Mouse (Mus musculus) lung, postnatal 0 days (tissue): ENCODE data around the gene Mfsd12. TPM values are rescaled to one million over a fixed set of nuclear protein-coding genes. Genes with fewer than 3 reads are reported as not detected.

Experiments
- ATAC-seq: fragments of 200-750 bp; cut with Nextera tagmentation; 2 replicates; pipeline ENCODE4 v1.8.0; 2017; ENCODE audit warnings: moderate library complexity
- DNase-seq: peaks from one replicate; pipeline ENCODE4 v3.0.0-alpha.2; 2016; ENCODE audit warnings: low spot score
- H3K27ac ChIP-seq: fragments of 300-500 bp; sonication (generic); 2 replicates; pipeline ENCODE4 v1.5.1; 2014; ENCODE audit warnings: antibody characterized with exemption, mild to moderate bottlenecking, low read length, mixed read lengths
- H3K27me3 ChIP-seq: fragments of 300-500 bp; sonication (generic); replicated peaks from 2 replicates; pipeline ENCODE4 v1.6.1; 2014; ENCODE audit warnings: low read length, mixed read lengths; ENCODE audit not compliant: insufficient read depth
- H3K36me3 ChIP-seq: fragments of 300-500 bp; sonication (generic); 2 replicates; pipeline ENCODE4 v1.6.1; 2014; ENCODE audit warnings: low read length, mixed read lengths; ENCODE audit not compliant: insufficient read depth
- H3K4me1 ChIP-seq: fragments of 300-500 bp; sonication (generic); 2 replicates; pipeline ENCODE4 v1.6.1; 2014; ENCODE audit warnings: antibody characterized with exemption, low read depth, low read length, mixed read lengths; ENCODE audit not compliant: insufficient read depth
- H3K4me2 ChIP-seq: fragments of 300-500 bp; sonication (generic); replicated peaks from 2 replicates; pipeline ENCODE4 v1.6.1; 2014; ENCODE audit warnings: low read depth, mild to moderate bottlenecking, low read length, moderate library complexity, mixed read lengths
- H3K4me3 ChIP-seq: fragments of 300-500 bp; sonication (generic); 2 replicates; pipeline ENCODE4 v1.5.1; 2014; ENCODE audit warnings: low read depth, low read length
- H3K9ac ChIP-seq: fragments of 300-500 bp; sonication (generic); replicated peaks from 2 replicates; pipeline ENCODE4 v1.6.1; 2014; ENCODE audit warnings: low read depth, mild to moderate bottlenecking
- H3K9me3 ChIP-seq: fragments of 300-500 bp; sonication (generic); 2 replicates; pipeline ENCODE4 v1.6.1; 2016; ENCODE audit warnings: low read length, mixed read lengths
- CTCF ChIP-seq: IDR thresholded peaks from 2 replicates; pipeline ENCODE4 v1.5.1; 2016; ENCODE audit warnings: antibody characterized with exemption, mild to moderate bottlenecking
- EP300 ChIP-seq: IDR thresholded peaks from 2 replicates; pipeline ENCODE4 v1.6.1; 2016; ENCODE audit warnings: antibody characterized with exemption, mild to moderate bottlenecking, control low read depth
- WGBS: fragments of 180-500 bp; shearing (Covaris S2); extraction: QIAGEN DNeasy Blood & Tissue Kit; methylation state at CpG from one replicate; pipeline ENCODE4 v1.1.7; 2014; 5-methylcytosine and 5-hydroxymethylcytosine counted together
- polyA plus RNA-seq: library from polyadenylated mRNA; unstranded; fragments of >200 nt; fragmentation: Nextera tagmentation; extraction: Ambion mirVana; gene quantifications from 2 replicates; pipeline ENCODE4 v1.2.1, GENCODE M21; 2015

Mfsd12 gene
- polyA plus RNA-seq, 1 experiment from 2014 or later = 14.0 TPM

GRCm38 (mm10) chr10:81408424-81408729 is 51.1 kb downstream of the Mfsd12 start:
- DNase-seq = peak; percentile 7
- H3K9ac ChIP-seq = no peak overlapping the region
- H3K4me2 ChIP-seq = no peak overlapping the region
- H3K4me3 ChIP-seq = no peak overlapping the region
- H3K27me3 ChIP-seq = no peaks in the 10 kb centered on the region
- peaks cover 11% of the 10 kb centered on the region; the same call in 1 of the 2 replicates for H3K36me3 ChIP-seq
- no peak for TF ChIP-seq EP300
- H3K4me1 ChIP-seq = peaks cover 40% of the 10 kb centered on the region
- 62% methylated on average over 13 of the region's 13 CpGs for WGBS
- peak overlapping the region; percentile 57 for H3K27ac ChIP-seq
- ATAC-seq = no peak
- no peaks in the 10 kb centered on the region for H3K9me3 ChIP-seq

GRCm38 (mm10) chr10:81408871-81409291 is 51.6 kb downstream of the Mfsd12 start:
- peaks cover 10% of the 10 kb centered on the region; the same call in 1 of the 2 replicates for H3K36me3 ChIP-seq
- no peak overlapping the region for H3K4me3 ChIP-seq
- TF ChIP-seq CTCF (peak; percentile 99), EP300 (peak; percentile 96)
- H3K9ac ChIP-seq = no peak overlapping the region
- H3K4me2 ChIP-seq = peak overlapping the region; percentile 22; the same call in 1 of the 2 replicates
- WGBS = 20% methylated on average over 9 of the region's 9 CpGs
- DNase-seq (peak; percentile 92), ATAC-seq (peak; percentile 73)
- no peaks in the 10 kb centered on the region for H3K27me3 ChIP-seq
- H3K27ac ChIP-seq = peak overlapping the region; percentile 81
- peaks cover 45% of the 10 kb centered on the region for H3K4me1 ChIP-seq
- no peaks in the 10 kb centered on the region for H3K9me3 ChIP-seq

- DNase-seq = no peak
- peak overlapping the region; percentile 22; the same call in 1 of the 2 replicates for H3K4me2 ChIP-seq
- no peaks in the 10 kb centered on the region for H3K27me3 ChIP-seq
- ATAC-seq = peak; percentile 4; the same call in 1 of the 2 replicates
- no peak overlapping the region for H3K9ac ChIP-seq
- TF ChIP-seq CTCF = no peak
- no peak for TF ChIP-seq EP300
- 33% methylated on average over 7 of the region's 8 CpGs for WGBS
- H3K36me3 ChIP-seq = peaks cover 5% of the 10 kb centered on the region; the same call in 1 of the 2 replicates
- peak overlapping the region; percentile 81 for H3K27ac ChIP-seq
- peaks cover 49% of the 10 kb centered on the region for H3K4me1 ChIP-seq
- no peaks in the 10 kb centered on the region for H3K9me3 ChIP-seq
- no peak overlapping the region for H3K4me3 ChIP-seq
Observed at GRCm38 (mm10) chr10:81409330-81409729, 52.0 kb downstream of the Mfsd12 start.

GRCm38 (mm10) chr10:81410350-81410749 is 53.1 kb downstream of the Mfsd12 start:
- WGBS = 36% methylated on average over 4 of the region's 4 CpGs
- peaks cover 60% of the 10 kb centered on the region for H3K4me1 ChIP-seq
- ATAC-seq (no peak), DNase-seq (peak; percentile 20)
- H3K27me3 ChIP-seq = no peaks in the 10 kb centered on the region
- peak overlapping the region; percentile 22; the same call in 1 of the 2 replicates for H3K4me2 ChIP-seq
- no peaks in the 10 kb centered on the region for H3K9me3 ChIP-seq
- no peak overlapping the region for H3K4me3 ChIP-seq
- H3K9ac ChIP-seq = no peak overlapping the region
- TF ChIP-seq CTCF = no peak
- TF ChIP-seq EP300 = no peak
- no peaks in the 10 kb centered on the region for H3K36me3 ChIP-seq
- peak overlapping the region; percentile 81; the same call in 1 of the 2 replicates for H3K27ac ChIP-seq

DNA sequence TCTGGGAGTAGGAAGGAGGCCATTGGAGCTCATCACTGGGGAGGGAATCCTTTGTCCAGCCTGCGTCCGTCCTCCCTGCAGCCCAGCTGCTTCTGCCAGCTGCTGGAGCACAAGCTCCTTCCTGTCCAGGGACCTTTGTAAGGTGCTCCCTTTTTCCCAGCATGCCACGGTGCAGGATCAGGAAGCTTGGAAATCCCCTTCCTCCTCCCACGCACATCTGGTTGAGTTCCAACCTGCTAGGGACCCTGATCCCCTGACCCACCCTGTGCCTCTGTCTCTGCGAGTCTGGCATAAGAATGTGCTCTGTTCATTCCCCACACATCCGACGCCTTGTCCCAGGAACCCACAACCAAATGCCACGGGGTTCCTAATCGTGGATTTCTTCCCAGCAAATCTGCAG is 53.7 kb downstream of the Mfsd12 start:
- H3K4me3 ChIP-seq = no peak overlapping the region
- no peaks in the 10 kb centered on the region for H3K36me3 ChIP-seq
- no peak for ATAC-seq
- H3K9ac ChIP-seq = no peak overlapping the region
- H3K27me3 ChIP-seq = no peaks in the 10 kb centered on the region
- TF ChIP-seq EP300 = no peak
- no peak for TF ChIP-seq CTCF
- H3K4me2 ChIP-seq = no peak overlapping the region
- peak overlapping the region; percentile 89 for H3K27ac ChIP-seq
- WGBS = 44% methylated on average over 9 of the region's 9 CpGs
- peaks cover 63% of the 10 kb centered on the region for H3K4me1 ChIP-seq
- H3K9me3 ChIP-seq = no peaks in the 10 kb centered on the region
- peak; percentile 24 for DNase-seq

GRCm38 (mm10) chr10:81411471-81412400 is 54.4 kb downstream of the Mfsd12 start:
- Histone ChIP-seq H3K4me1 (peaks cover 66% of the 10 kb centered on the region), H3K36me3 (no peaks in the 10 kb centered on the region), H3K27ac (peak overlapping the region; percentile 89), H3K4me3 (no peak overlapping the region), H3K9me3 (no peaks in the 10 kb centered on the region), H3K9ac (no peak overlapping the region), H3K27me3 (no peaks in the 10 kb centered on the region), H3K4me2 (peak overlapping the region; percentile 33)
- peak; percentile 11 for ATAC-seq
- 0 out of 2 replicates have a peak, but pooled peaks have one; percentile 6 for TF ChIP-seq EP300
- TF ChIP-seq CTCF = no peak
- WGBS = 23% methylated on average over 16 of the region's 18 CpGs
- peak; percentile 76 for DNase-seq
